Mouse (Mus musculus) erythroid progenitor cell, adult 5-6 weeks (primary cell): ENCODE results near the gene Capn1. TPM values are rescaled to one million over a fixed set of nuclear protein-coding genes. Genes with fewer than 3 reads are reported as not detected.
"Not testable (repeated sequence)": the region's sequence is repeated elsewhere in the genome, so short reads cannot be mapped to it uniquely, and the experiment has no call there.

ENCODE experiments used
- ATAC-seq: replicated peaks from 2 replicates; pipeline ENCODE4 v1.8.0; 2016; ENCODE audit warnings: moderate number of reproducible peaks, mild to moderate bottlenecking, moderate TSS enrichment, inconsistent platforms; ENCODE audit not compliant: poor library complexity, low FRiP score, severe bottlenecking
- total RNA-seq, 2 experiments: library from RNA; stranded (forward) in 1 of 2; stranded (reverse) in 1 of 2; fragments of 150-400 nt in 1 of 2; fragments of 186-747, 209-891 nt in 1 of 2; gene quantifications; 2 replicates each; pipeline versions ENCODE4 v1.2.3 to v1.2.4; 2015 to 2017; ENCODE audit warnings: low replicate concordance in 2 of 2

The Capn1 gene
- total RNA-seq (2015; ENCODE audit: low replicate concordance) (38.1 and 49.7 TPM in 2 replicates), total RNA-seq (2017; ENCODE audit: low replicate concordance) (63.8 and 64.3 TPM in 2 replicates)

DNA sequence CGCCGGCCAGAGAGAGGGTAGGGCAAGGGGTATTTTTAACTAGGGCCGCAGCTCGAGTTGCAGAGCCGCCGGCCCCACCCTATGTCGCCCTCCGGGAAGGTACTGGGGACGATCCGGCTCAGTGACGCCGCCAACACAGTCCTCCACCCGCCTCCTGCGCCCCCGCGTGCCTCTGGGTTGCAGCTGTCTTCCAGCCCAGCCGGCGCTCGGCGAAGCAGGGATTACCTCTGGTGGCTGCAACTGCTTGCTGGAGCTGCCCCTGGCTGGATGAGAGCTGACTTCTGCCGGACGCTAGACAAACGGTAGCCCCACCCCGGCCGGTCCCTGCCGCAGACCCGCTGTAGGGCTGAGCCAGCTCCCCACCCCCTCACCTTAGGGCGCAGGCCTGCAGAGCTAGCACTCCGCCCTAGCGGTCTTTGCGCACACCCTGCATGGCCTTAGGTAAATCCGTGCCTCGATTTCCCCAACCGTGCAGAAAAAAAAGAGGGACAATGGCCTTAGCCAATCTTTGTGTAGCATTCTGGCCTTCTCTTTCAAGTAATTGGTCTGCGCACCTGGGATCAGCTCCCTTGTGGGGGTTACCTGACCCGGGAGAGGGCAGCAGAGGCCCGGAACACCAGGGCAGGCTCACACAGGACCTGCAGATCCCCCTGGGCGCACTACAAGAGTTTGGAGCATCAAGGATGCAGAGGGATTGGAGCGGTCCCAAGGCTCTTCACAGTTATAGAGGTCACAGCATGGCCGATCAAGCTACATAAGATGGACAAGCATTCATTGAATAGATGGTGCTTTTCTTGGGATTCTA is at the start of gene Capn1:
Gene Capn1 (minus strand): TSS at position 387 of the 805 bp plus-strand sequence.
- peak; percentile 47 for ATAC-seq

DNA sequence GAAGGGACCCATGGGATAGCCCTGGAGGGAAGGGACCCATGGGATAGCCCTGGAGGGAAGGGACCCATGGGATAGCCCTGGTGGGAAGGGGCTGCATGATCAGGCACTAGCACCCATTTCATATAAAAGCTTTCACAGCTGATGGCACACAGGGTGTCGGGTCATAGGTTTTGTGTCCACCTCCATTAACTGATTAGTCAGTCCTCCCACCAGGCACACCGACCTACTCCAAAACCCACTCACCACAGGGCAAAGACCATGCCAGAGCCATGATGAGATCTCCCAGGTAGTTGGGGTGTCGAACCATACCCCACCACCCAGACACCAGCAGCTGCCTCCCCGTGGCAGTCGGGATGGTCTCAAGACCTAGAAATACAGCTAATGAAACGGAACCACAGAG is 47.4 kb upstream of the Capn1 start:
- ATAC-seq: no peak

DNA sequence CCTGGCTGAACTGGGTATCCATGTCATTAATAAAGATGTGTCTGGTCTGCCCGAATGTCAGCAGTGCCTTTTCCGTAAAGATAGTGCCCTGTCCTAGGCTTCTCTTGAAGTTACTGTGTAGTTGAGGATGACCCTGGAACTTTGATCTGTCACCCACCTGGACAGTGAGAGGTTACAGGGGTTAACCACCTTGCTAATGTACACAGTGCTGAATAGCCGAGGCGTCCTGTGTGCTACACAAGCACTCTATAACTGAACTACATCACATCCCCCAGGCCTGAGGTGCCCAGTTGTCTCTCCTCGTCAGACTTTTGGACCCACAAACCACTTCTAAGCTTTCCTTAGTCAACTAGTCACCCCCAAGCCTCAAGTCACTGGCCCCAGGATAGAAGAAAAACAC is 46.7 kb upstream of the Capn1 start:
- ATAC-seq: no peak

DNA sequence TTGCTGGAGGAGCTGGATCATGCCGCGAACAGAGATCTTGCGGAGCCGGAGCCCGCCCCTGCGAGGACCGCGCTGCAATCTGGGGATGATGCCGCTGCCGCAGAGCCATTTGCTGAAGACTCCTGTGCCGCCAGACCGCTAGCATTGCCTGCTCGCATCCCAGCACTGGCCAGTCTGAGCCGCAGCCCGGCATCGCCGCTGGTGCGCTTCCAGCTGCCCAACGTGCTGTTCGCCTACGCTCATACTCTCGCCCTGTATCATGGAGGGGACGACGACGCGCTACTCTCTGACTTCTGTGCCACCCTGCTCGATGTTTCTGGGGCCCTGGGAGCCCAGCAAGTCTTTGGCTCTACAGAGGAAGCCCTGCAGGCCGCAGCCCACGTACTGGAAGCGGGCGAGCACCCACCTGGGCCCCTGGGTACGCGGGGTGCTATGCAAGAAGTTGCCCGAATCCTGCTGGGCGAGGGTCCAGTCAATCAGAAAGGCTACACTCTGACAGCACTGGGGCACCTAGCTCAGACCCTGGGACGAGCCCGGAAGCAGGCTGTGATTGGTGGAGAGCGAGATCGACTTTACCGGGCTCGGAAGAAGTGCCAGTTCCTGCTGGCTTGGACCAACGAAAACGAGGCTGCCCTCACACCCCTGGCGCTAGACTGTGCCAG is 46.1 kb upstream of the Capn1 start:
- ATAC-seq: 0 out of 2 replicates have a peak, but pooled peaks have one; percentile 4

DNA sequence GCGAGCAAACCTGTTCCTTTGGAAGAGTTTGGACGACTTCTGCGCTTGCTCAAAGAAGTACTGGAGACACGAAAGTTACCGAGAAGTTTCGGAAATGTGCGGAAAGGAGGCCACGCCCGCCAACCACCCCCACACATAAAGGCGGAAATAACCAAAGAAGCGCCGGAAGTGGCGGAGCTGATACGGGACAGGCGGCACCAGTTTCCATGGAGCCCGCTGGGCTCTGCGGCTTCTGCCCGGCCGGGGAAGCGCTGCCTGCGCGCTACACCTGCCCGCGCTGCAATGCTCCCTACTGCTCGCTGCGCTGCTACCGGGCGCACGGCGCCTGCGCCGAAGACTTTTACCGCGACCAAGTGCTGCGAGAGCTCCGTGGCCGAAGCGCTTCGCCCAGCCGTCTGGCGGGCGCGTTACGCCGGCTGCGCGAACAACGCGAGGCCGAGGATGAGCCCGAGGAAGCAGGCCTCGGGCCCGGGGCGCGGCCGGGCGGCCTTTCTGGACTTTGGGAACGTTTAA is 45.4 kb upstream of the Capn1 start, which contains the start of gene Znhit2:
Gene Znhit2 (plus strand): TSS at position 172 of the 513 bp plus-strand sequence.
- peak; percentile 85 for ATAC-seq

DNA sequence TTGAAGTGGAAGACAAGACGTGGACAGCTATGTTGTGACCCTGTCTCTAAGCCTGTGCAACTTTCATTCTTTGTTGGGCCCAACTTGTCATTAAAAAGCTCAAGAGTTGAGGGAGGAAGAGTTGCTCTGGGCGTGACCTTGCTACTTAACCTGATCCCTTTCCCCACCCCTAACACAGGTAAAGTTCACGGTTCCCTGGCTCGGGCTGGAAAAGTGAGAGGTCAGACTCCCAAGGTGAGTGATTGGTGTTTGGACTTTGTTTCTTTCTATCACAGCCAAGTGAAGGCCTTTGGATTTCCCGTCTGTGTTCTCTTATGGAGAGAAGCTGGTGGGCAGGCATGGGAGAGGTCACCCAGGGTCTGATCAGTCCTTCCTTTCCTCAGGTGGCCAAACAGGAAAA is 43.3 kb upstream of the Capn1 start:
- ATAC-seq: no peak

DNA sequence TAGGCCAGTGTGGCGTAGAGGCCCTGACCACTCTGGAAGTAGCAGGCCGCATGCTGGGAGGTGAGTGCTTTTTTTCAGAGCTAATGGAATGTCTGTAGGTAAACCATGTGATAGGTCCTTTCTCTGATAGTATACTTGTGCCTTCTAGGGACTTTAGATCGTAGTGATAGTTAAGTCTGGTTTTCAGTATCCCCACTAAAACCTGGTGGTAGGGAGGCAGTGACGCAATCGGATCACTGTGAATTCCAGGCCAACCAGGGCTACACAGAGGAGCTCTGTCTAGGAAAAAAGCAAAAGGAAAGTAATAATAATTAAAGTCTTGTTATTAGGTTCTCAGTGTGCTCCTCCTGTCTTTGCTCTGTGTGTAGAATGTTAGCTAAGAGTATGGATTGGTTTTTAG is 42.8 kb upstream of the Capn1 start:
- ATAC-seq: no peak

DNA sequence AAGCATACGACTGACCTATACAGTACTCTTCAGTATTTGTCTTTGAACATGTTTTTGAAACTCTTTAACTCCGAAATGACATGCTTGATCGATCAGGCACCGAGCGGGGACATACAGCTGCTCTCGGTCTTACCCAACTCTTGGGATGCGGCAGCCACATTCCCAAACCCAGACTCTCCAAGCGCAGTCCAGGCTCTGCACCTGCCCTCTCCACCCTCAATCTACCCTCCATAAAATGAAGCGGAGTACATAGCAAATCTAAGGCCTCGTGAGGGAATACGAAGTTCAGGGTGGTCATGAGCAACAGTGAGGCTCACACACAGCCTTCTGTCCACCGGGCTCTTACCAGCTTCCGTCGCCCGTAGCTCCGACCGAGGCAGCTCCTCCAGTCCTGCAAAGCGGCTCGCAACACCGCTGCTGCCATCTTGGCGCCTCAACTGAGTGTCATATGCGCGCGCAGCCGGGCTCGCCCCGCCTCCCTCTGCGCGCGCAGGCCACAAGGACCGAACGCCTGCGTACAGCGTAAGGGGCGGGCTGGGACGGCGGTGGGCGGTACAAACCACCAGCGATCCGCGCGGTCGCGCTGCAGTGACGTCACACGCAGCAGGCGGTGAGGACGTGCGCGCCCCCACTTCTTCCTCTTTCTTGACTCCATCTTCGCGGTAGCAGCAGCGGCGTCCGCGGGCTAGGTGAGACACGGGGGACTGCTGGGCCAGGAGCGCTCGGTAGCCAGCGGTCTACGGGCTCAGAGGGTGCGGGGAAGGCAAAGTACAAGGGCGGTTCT is 41.8 kb upstream of the Capn1 start, which contains the start of the genes Mrpl49 and Fau:
Gene Mrpl49 (minus strand): TSS at position 473 of the 784 bp plus-strand sequence.
Gene Fau (plus strand): TSS at position 532 of the 784 bp plus-strand sequence.
- peak; percentile 81 for ATAC-seq

DNA sequence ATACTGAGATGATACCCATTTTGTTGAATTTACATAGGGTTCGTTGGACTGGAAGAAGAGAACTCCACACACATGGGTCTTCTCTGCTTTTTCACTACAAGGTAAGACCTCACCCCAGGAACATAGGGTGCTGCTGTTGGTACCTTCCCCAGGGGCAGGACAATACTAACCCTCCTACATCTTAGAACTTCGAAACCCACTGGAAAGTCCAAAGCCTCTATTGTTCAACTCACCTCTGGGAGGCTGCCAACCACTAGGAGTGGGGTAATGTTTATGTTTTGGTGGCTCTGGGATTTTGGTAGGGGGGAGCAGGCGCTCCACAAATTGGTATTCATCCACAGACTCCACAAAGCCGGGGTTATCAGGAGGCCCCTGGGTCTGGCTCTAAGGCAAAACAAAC is 41.0 kb upstream of the Capn1 start:
- no peak for ATAC-seq

DNA sequence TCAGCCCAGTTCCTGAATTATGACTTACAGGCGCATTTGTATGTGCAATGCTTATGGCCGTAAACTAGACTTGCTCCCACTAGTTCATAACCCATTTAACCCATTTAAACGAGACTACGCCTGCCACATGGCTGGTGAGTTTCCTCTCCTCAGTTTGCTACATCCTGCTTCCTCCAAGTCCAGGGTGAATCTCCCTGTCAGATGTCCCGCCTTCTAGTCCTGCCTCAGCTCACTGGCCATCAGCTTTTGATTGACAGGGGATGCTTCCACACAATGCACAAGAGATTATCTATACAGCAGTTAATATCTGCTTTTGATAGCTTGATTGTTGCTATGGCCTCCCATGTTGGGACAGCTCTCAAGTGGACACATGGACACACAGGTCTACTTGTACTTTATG is 38.6 kb upstream of the Capn1 start:
- no peak for ATAC-seq

DNA sequence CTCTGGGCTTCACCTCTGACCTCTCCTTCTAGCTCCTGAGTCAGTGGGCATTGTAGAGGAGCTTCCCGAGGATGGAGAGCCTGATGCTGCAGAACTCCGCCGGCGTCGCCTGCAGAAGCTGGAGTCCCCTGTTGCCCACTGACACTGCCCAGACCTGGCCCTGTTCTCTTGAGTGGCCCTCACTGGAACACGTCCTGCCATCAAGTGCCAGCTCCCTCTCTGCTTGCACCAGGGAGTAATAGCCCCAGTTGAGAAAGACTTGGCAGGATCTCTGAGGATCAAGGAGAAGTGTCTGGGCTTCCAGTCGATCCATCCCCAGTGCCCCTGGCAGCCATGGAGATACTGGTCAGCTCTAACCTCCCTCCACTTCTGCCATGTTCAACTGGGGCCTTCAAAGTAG is 36.8 kb upstream of the Capn1 start:
- ATAC-seq: no peak

DNA sequence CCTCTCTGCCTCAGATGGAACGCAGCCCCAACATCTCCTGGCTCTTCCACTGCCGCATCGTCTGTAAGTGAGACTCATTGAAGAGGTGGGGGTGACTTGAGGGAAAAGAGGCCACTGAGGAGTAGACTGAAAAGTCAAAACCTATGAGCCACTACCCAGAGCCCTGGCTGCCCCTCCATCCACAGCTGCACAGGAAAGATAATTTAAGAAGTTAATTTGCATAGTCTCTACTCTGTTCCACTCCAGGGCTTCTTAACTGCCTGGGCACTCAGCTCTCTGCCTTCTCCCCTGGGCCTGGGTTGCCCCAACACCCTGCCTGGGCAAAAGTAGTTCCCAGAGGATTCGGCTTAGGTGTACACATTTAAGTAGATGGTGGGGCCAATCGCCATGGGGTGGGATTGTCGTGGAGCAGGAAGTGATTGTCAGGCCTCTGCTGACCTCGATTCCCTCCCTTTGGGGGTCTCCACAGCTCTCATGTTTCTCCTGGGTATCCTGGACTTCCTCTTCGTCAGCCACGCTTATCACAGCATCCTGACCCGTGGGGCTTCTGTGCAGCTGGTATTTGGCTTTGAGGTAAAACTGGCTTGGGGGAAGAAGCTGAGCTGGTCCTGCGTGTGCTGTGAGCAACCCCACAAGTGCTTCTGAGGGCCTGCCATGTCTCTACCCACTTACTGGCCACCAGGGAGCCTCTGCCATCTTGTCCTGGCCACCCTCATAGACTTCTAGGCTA is 33.1 kb upstream of the Capn1 start:
- no peak for ATAC-seq

DNA sequence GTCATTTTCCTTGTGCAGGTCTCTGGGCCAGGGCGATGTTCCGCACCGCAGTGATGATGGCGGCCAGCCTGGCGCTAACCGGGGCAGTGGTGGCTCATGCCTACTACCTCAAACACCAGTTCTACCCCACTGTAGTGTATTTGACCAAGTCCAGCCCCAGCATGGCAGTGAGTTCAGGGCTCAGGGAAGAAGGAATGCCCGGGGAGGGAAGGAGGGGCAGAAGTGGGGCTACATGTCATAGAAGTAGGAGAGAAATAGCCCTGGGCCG is 32.1 kb upstream of the Capn1 start:
- no peak for ATAC-seq

DNA sequence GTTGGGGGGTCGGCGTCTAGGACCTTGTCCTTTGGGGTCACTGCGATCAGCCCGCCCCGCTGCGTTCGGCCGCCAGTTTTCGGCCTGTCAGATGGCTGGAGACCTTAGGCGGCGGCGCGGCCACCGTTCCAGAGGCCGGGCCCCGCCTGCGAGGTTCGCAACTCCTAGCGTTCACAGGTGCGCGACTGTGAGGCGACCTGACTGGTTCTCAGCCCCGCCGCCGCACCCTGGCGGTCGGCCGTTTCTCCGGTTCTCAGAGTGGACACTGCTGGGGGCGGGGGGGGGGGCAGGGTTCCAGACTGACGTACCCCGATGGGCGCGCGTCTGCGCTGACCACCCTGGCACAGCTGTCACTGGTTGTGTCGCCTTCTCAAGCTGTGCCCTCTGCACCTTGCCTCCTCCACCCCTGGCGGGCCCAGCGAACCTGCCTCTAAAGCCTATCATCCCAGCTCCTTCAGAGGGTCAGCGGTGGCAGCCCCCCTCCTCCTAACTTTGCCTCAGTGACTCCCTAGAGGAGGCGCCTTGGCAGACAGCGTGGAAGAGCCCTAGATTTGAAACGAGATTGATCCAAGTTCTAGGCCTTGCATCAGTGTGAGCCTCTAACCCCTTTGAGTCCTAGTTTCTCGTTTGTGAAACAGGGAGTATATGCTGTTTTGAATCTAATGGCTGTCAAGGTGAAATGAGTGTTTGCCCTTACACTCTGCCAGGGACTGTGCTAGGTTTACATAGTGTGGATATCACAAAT is 31.6 kb upstream of the Capn1 start:
- peak; percentile 15; the same call in 1 of the 2 replicates for ATAC-seq

DNA sequence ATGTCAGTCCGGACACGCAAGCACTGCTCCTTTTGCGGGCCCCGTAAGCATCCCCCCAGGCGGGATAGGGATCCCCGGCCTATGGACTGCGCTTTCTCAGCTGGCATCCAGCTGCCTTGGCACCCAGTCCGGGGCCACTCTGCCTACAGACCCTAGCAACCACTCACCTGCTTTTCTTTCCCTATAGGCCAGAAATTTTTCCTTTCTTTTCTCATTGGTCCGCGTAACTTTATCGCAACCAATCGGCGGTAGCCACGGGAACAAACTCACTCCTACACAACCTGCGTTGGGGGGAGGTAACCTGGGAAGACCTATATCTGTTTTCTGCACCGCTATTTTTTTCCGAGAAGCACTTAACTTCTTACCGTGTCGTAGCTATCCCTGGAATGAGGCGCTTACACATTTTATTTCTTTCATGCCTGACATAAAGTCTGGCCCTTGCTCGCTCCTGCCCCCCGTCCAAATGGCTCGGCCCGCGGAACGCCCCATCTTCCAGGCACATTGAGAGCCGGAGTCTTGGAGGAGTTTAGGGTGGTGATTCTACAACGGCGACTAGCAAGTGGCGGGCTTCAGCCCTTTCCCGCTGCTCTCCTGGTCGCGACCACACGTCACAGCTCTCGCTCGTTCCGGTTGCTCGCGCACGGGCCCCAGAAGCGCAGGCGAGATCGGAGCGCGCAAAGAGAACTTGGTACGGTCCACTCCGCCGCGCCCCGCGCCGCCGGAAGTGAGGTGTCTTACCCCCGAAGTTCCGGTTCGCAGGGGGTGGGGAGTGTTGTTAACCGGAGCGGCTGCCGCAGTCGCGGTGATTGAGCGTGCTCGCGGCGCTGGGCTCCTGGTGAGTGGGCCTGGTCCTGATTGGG is 30.8 kb upstream of the Capn1 start, which contains the start of gene Syvn1:
Gene Syvn1 (plus strand): TSS at position 283 of the 860 bp plus-strand sequence.
- ATAC-seq: peak; percentile 87

DNA sequence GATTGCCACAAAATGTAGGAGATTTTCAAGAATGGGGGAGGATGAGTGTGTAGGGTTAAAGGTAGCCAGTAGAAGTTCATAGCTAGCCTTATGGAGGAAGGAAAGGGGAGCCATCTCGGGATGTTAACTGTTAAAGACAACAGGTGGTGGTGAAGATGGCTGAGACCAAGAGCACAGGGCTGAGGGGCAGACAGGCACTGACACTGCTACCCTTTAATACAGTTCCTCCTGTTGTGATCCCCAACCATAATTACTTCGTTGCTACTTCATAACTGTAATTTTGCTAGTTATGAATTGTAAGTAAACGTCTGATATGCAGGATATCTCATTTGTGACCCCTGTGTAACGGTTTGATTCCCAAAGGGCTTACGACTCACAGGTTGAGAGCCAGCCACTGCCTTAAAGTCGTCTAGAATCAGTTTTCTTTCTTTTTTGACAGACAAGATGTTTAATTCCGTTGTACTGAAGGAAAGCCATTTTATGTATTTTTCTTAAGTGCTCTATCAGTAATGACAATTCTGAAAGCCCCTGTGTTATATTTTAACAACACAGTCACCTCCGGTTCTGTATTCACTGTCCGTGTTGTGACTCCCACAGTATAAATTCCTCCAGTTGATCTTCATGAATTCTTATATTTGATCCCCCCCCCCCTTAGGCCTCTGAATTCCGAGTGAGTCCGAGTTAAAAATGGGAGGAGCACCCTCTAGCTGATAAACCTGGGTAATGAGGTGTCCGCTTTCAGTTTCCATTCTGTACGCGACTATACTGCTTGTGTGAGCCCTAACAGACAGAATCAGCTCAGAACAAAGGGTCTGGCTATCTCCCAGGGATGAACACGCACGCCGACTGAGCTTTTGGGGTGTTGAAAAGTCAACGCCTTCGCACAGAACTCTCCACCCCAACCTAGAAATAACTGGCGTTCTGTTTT is 29.9 kb upstream of the Capn1 start:
- peak; percentile 70 for ATAC-seq

DNA sequence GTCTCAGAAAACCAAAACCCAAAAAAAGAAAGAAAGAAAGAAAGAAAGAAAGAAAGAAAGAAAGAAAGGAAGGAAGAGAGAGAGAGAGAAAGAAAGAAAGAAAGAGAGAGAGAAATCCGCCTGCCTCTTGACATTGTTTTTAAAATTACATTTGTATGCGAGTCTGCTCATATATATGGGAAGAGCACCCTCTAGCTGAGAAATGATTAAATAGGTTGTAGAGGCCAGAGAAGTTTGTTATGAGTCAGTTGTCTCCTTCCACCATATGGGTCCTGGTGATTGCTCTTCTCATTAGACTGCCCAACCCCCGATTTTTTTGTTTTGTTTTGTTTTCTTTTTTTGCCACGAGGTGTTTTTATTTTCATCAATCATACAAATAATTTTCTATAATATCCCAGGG is 28.4 kb upstream of the Capn1 start:
- not testable (repeated sequence) for ATAC-seq
